Mouse (Mus musculus): ENCODE results near the gene Cox8b. TPM values are rescaled to one million over a fixed set of nuclear protein-coding genes. Genes with fewer than 3 reads are reported as not detected.
A peak's percentile ranks its signal among the peaks of the same experiment; 100 is the strongest.

Gene Cox8b
- polyA plus RNA-seq, 2 experiments: 14.5 to 32.5 TPM

- WGBS: 89% methylated on average over 7 of the region's 7 CpGs
- no peaks in the 10 kb centered on the region for H3K27me3 ChIP-seq (ENCODE audit: control insufficient read depth, insufficient read depth, low read length)
- H3K27ac ChIP-seq (replicated peaks; ENCODE audit: low read depth, low read length): no peak overlapping the region
- H3K36me3 ChIP-seq (ENCODE audit: control insufficient read depth, insufficient read depth, low read length): peaks cover 44% of the 10 kb centered on the region
- H3K9ac ChIP-seq (ENCODE audit: low read depth, low read length, severe bottlenecking): no peak overlapping the region
- H3K9me3 ChIP-seq (ENCODE audit: control insufficient read depth, low read length): no peaks in the 10 kb centered on the region
- H3K4me2 ChIP-seq (replicated peaks; ENCODE audit: low read depth, low read length, severe bottlenecking): no peak overlapping the region
- ATAC-seq (ENCODE audit: low FRiP score, low read depth): no peak
- no peak for DNase-seq (ENCODE audit: low spot score)
- no peak for TF ChIP-seq POLR2A (IDR thresholded peaks at IDR 0.05; ENCODE audit: borderline replicate concordance, extremely low read depth, insufficient read depth, insufficient read length)
- peaks cover 22% of the 10 kb centered on the region for H3K4me1 ChIP-seq (ENCODE audit: control insufficient read depth, insufficient read depth, low read length)
- H3K4me3 ChIP-seq (replicated peaks; ENCODE audit: low read length): no peak overlapping the region
Observed at GRCm38 (mm10) chr7:140944236-140944635, 44.0 kb upstream of the Cox8b start.

GRCm38 (mm10) chr7:140943356-140943755 is 43.1 kb upstream of the Cox8b start:
- Histone ChIP-seq H3K4me3 (replicated peaks; ENCODE audit: low read length) (no peak overlapping the region), H3K36me3 (ENCODE audit: control insufficient read depth, insufficient read depth, low read length) (peaks cover 36% of the 10 kb centered on the region), H3K9ac (ENCODE audit: low read depth, low read length, severe bottlenecking) (no peak overlapping the region), H3K4me2 (replicated peaks; ENCODE audit: low read depth, low read length, severe bottlenecking) (no peak overlapping the region), H3K4me1 (ENCODE audit: control insufficient read depth, insufficient read depth, low read length) (peaks cover 27% of the 10 kb centered on the region), H3K27me3 (ENCODE audit: control insufficient read depth, insufficient read depth, low read length) (no peaks in the 10 kb centered on the region), H3K27ac (replicated peaks; ENCODE audit: low read depth, low read length) (no peak overlapping the region), H3K9me3 (ENCODE audit: control insufficient read depth, low read length) (no peaks in the 10 kb centered on the region)
- ATAC-seq (ENCODE audit: low FRiP score, low read depth) (no peak), DNase-seq (ENCODE audit: low spot score) (no peak)
- WGBS: 69% methylated on average over 4 of the region's 4 CpGs
- no peak for TF ChIP-seq POLR2A (IDR thresholded peaks at IDR 0.05; ENCODE audit: borderline replicate concordance, extremely low read depth, insufficient read depth, insufficient read length)

GRCm38 (mm10) chr7:140942811-140943210 is 42.6 kb upstream of the Cox8b start:
- H3K4me2 ChIP-seq (replicated peaks; ENCODE audit: low read depth, low read length, severe bottlenecking): peak overlapping the region; percentile 69
- TF ChIP-seq POLR2A (IDR thresholded peaks at IDR 0.05; ENCODE audit: borderline replicate concordance, extremely low read depth, insufficient read depth, insufficient read length): no peak
- no peak overlapping the region for H3K9ac ChIP-seq (ENCODE audit: low read depth, low read length, severe bottlenecking)
- DNase-seq (ENCODE audit: low spot score): no peak
- peaks cover 27% of the 10 kb centered on the region for H3K4me1 ChIP-seq (ENCODE audit: control insufficient read depth, insufficient read depth, low read length)
- no peak for ATAC-seq (ENCODE audit: low FRiP score, low read depth)
- 93% methylated on average over 10 of the region's 10 CpGs for WGBS
- H3K9me3 ChIP-seq (ENCODE audit: control insufficient read depth, low read length): no peaks in the 10 kb centered on the region
- H3K4me3 ChIP-seq (replicated peaks; ENCODE audit: low read length): peak overlapping the region; percentile 50; the same call in 1 of the 2 replicates
- no peak overlapping the region; the same call in 1 of the 2 replicates for H3K27ac ChIP-seq (replicated peaks; ENCODE audit: low read depth, low read length)
- H3K27me3 ChIP-seq (ENCODE audit: control insufficient read depth, insufficient read depth, low read length): no peaks in the 10 kb centered on the region
- H3K36me3 ChIP-seq (ENCODE audit: control insufficient read depth, insufficient read depth, low read length): peaks cover 31% of the 10 kb centered on the region

- Histone ChIP-seq H3K4me2 (replicated peaks; ENCODE audit: low read depth, low read length, severe bottlenecking) (peak overlapping the region; percentile 69), H3K27ac (replicated peaks; ENCODE audit: low read depth, low read length) (peak overlapping the region; percentile 90), H3K9me3 (ENCODE audit: control insufficient read depth, low read length) (no peaks in the 10 kb centered on the region), H3K9ac (ENCODE audit: low read depth, low read length, severe bottlenecking) (peak overlapping the region; percentile 73), H3K36me3 (ENCODE audit: control insufficient read depth, insufficient read depth, low read length) (peaks cover 26% of the 10 kb centered on the region), H3K4me1 (ENCODE audit: control insufficient read depth, insufficient read depth, low read length) (peaks cover 27% of the 10 kb centered on the region), H3K4me3 (replicated peaks; ENCODE audit: low read length) (peak overlapping the region; percentile 50), H3K27me3 (ENCODE audit: control insufficient read depth, insufficient read depth, low read length) (no peaks in the 10 kb centered on the region)
- ATAC-seq (ENCODE audit: low FRiP score, low read depth) (no peak), DNase-seq (ENCODE audit: low spot score) (no peak)
- WGBS: 58% methylated on average over 9 of the region's 9 CpGs
- TF ChIP-seq POLR2A (IDR thresholded peaks at IDR 0.05; ENCODE audit: borderline replicate concordance, extremely low read depth, insufficient read depth, insufficient read length): no peak
Observed at GRCm38 (mm10) chr7:140942341-140942740, 42.1 kb upstream of the Cox8b start.

- 2% methylated on average over 33 of the region's 33 CpGs for WGBS
- H3K27ac ChIP-seq (replicated peaks; ENCODE audit: low read depth, low read length): peak within 1 kb of the TSS; percentile 90
- H3K4me3 ChIP-seq (replicated peaks; ENCODE audit: low read length): peak within 1 kb of the TSS; percentile 50
- DNase-seq (ENCODE audit: low spot score) (peak; percentile 89), ATAC-seq (ENCODE audit: low FRiP score, low read depth) (peak; percentile 91)
- TF ChIP-seq POLR2A (IDR thresholded peaks at IDR 0.05; ENCODE audit: borderline replicate concordance, extremely low read depth, insufficient read depth, insufficient read length): 0 out of 2 replicates have a peak, but pooled peaks have one; percentile 46
- H3K4me2 ChIP-seq (replicated peaks; ENCODE audit: low read depth, low read length, severe bottlenecking): peak within 1 kb of the TSS; percentile 69
- no peaks in the 10 kb centered on the region for H3K9me3 ChIP-seq (ENCODE audit: control insufficient read depth, low read length)
- no peaks in the 10 kb centered on the region for H3K27me3 ChIP-seq (ENCODE audit: control insufficient read depth, insufficient read depth, low read length)
- peak within 1 kb of the TSS; percentile 73 for H3K9ac ChIP-seq (ENCODE audit: low read depth, low read length, severe bottlenecking)
- H3K4me1 ChIP-seq (ENCODE audit: control insufficient read depth, insufficient read depth, low read length): peaks cover 27% of the 10 kb centered on the region
- peaks cover 17% of the 10 kb centered on the region for H3K36me3 ChIP-seq (ENCODE audit: control insufficient read depth, insufficient read depth, low read length)
Observed at GRCm38 (mm10) chr7:140941222-140942051, 41.2 kb upstream of the Cox8b start, which contains the start of gene Pgghg. Gene Pgghg (plus strand): TSS chr7:140941391.
